Mouse (Mus musculus) kidney, adult 2 months (tissue): Measurements from ENCODE around the gene Epn1.

Source experiments
- CTCF ChIP-seq: fragments of 200-500 bp; conservative IDR thresholded peaks from 2 replicates; pipeline ENCODE4 v1.5.1; 2011; ENCODE audit warnings: low read depth, mild to moderate bottlenecking, control low read depth, low read length, moderate library complexity, mixed read lengths; ENCODE audit not compliant: insufficient read depth, insufficient read length
- POLR2A ChIP-seq: fragments of 200-500 bp; IDR thresholded peaks from one replicate; pipeline ENCODE4 v1.6.1; 2011; ENCODE audit warnings: low read depth, low read length, control low read depth

DNA sequence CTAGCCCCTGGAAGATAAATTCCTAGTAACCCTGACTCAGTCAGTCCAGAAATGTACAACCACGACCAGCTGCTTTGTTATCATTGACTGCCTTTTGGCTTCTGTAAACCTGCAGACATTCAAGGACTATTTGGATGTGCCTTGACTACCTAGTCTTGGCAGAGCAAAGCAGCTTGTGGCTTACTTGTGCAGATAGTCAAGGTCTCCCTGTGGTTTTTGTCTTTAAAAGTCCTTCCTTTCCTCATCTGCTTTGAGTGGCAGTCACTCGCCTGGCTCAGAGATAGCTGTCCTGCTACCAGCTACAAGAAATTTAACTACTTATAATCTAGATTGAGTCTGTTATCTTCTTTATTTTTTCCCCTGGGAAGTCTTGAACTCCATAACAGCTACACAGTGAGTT lies 35.1 kb upstream of the Epn1 start:
- TF ChIP-seq POLR2A (no peak), CTCF (no peak)
